Mouse (Mus musculus) stomach, embryonic 15.5 days (tissue): ENCODE data around the gene Pgpep1. TPM values are rescaled to one million over a fixed set of nuclear protein-coding genes. Genes with fewer than 3 reads are reported as not detected.
A peak's percentile ranks its signal among the peaks of the same experiment; 100 is the strongest.

Source experiments
- ATAC-seq: fragments of 200-750 bp; cut with Nextera tagmentation; 2 replicates; pipeline ENCODE4 v1.8.0; 2017; ENCODE audit warnings: low read depth, moderate number of reproducible peaks, moderate TSS enrichment; ENCODE audit not compliant: insufficient read depth, low FRiP score
- H3K27ac ChIP-seq: fragments of 300-500 bp; sonication (generic); 2 replicates; pipeline ENCODE4 v1.5.1; 2015; ENCODE audit warnings: mild to moderate bottlenecking, inconsistent platforms
- H3K27me3 ChIP-seq: fragments of 300-500 bp; sonication (generic); replicated peaks from 2 replicates; pipeline ENCODE4 v1.6.1; 2015; ENCODE audit warnings: inconsistent platforms
- H3K36me3 ChIP-seq: fragments of 300-500 bp; sonication (generic); 2 replicates; pipeline ENCODE4 v1.6.1; 2015; ENCODE audit warnings: inconsistent platforms
- H3K4me1 ChIP-seq: fragments of 300-500 bp; sonication (generic); 2 replicates; pipeline ENCODE4 v1.6.1; 2015; ENCODE audit warnings: inconsistent platforms
- H3K4me2 ChIP-seq: fragments of 300-500 bp; sonication (generic); 2 replicates; pipeline ENCODE4 v1.6.1; 2015; ENCODE audit warnings: mild to moderate bottlenecking, inconsistent platforms
- H3K4me3 ChIP-seq: fragments of 300-500 bp; sonication (generic); replicated peaks from 2 replicates; pipeline ENCODE4 v1.5.1; 2015; ENCODE audit warnings: inconsistent platforms
- H3K9ac ChIP-seq: fragments of 300-500 bp; sonication (generic); 2 replicates; pipeline ENCODE4 v1.6.1; 2015; ENCODE audit warnings: inconsistent platforms
- H3K9me3 ChIP-seq: fragments of 300-500 bp; sonication (generic); 2 replicates; pipeline ENCODE4 v1.6.1; 2016; ENCODE audit warnings: inconsistent platforms
- WGBS: fragments of 180-500 bp; shearing (Covaris S2); methylation state at CpG from one replicate; pipeline ENCODE4 v1.1.7; 2015; 5-methylcytosine and 5-hydroxymethylcytosine counted together
- polyA plus RNA-seq: library from polyadenylated mRNA; unstranded; fragments of >200 nt; fragmentation: Nextera tagmentation; extraction: Ambion mirVana; gene quantifications from 2 replicates; pipeline ENCODE4 v1.2.1, GENCODE M21; 2015

Gene Pgpep1
- polyA plus RNA-seq, 1 experiment from 2014 or later = 49.9 TPM

DNA sequence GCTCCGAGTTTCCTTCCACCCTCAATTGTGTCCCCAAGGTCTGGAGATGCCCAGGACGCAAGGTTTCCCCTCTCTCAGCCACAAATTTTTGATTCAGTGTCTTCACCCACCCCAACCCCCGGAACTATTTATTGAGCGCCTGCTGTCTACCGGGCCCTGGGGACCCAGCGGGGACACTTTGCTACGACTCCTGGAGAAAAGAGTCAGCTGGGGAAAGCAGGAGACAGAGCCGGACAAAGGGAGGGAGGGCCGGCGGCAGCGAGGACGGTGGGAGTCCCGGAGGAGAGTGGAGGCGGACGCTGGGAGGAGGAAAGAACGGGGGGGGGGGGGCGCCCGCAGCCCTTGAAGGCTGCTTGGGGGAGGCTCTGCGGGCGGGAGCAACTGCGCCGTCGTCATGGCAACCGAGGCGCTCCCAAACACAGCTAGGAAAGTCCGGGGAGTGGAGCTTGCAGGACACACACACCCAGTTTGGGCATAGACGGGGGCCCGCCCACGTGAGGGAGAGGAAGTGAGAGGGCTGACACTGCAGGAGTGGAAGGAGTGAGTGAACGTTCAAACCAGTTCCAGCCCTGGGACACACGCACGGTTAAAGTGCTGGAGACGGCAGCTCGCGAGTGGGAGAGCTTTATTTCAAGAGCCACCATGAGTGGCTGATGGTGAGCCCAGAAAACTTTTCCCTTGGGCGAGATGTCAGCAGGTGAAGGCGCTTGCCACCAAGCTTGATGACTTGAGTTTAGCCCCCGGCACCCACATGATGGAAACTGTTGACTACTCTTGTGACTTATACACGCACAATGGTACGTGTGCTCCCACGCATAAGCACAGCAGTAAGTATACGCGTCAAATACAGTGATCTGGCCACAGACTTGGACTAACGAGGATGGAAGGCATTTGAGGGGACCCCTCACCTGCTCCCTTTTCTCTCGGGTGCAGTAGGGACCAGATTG is 50.1 kb downstream of the Pgpep1 start:
- peak overlapping the region; percentile 99 for H3K27ac ChIP-seq
- peaks cover 46% of the 10 kb centered on the region for H3K4me1 ChIP-seq
- under 1% methylated on average over 43 of the region's 45 CpGs for WGBS
- H3K9ac ChIP-seq = peak overlapping the region; percentile 12
- no peaks in the 10 kb centered on the region for H3K36me3 ChIP-seq
- peak overlapping the region; percentile 97 for H3K4me2 ChIP-seq
- H3K4me3 ChIP-seq = peak overlapping the region; percentile 52
- H3K9me3 ChIP-seq = no peaks in the 10 kb centered on the region
- peak; percentile 74 for ATAC-seq
- H3K27me3 ChIP-seq = no peaks in the 10 kb centered on the region

DNA sequence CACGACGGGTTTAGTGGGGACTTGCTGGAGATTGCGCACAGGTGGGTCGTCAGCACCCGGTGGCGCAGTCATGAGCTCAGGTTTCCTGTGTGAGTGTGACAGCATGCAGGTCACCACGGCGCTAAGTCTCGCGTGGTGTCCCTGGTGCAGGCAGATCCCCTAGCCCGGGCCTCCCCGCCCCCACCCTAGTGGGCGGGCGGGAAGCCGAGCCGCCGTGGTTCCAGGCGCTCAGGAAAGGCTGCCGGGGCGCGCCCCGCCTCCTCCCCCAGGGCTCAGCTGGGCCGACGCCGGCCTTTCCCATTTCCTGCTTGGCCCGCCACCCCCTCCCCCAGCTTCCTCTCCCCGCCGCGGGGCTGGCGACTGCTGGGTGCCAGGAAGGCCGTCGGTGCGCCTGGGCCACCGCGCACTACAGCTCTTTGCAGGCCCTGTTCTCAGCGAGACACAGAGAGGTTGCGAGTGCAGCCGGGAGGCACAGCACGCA is 50.8 kb downstream of the Pgpep1 start:
- peaks cover 44% of the 10 kb centered on the region for H3K4me1 ChIP-seq
- ATAC-seq = peak; percentile 70
- peak overlapping the region; percentile 5 for H3K9ac ChIP-seq
- WGBS = under 1% methylated on average over 36 of the region's 39 CpGs
- no peaks in the 10 kb centered on the region for H3K27me3 ChIP-seq
- H3K27ac ChIP-seq = peak overlapping the region; percentile 99
- H3K36me3 ChIP-seq = no peaks in the 10 kb centered on the region
- peak overlapping the region; percentile 97 for H3K4me2 ChIP-seq
- H3K9me3 ChIP-seq = no peaks in the 10 kb centered on the region
- peak overlapping the region; percentile 52 for H3K4me3 ChIP-seq

DNA sequence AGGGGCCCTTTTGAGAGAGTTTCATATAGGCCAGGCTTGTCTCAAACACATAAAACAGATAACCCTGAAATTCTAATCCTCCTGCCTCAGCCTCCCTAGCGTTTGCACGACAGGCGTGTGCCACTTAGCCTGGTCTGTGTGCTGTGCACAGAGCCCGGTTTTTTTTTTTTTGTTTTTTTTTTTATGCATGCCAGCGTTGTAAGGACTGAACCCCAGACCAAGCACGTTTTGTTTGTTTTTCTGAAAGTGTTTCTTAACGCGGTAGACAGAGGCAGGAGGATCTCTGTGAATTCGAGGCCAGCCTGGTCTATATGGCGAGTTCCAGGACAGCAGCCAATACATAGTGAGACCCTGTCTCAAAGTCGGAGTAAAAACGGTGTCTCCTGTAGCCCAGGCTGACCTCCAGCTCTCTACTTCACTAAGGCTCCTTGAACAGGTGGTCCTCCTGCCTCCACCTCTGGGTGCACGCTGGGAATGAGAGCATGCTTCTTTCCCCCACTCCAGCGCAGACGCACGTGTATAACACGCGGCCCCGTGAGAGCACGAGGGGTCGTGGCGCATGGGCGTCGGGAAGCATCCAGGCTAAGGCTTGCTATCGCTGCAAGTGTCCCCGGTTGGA is 51.3 kb downstream of the Pgpep1 start, which contains the start of gene Ssbp4:
Gene Ssbp4 (minus strand): TSS at position 124 of the 619 bp plus-strand sequence.
- Histone ChIP-seq H3K9me3 (no peaks in the 10 kb centered on the region), H3K4me1 (peaks cover 42% of the 10 kb centered on the region), H3K27me3 (no peaks in the 10 kb centered on the region), H3K36me3 (no peaks in the 10 kb centered on the region), H3K9ac (peak within 1 kb of the TSS; percentile 96), H3K27ac (peak within 1 kb of the TSS; percentile 99), H3K4me3 (peak within 1 kb of the TSS; percentile 81), H3K4me2 (peak within 1 kb of the TSS; percentile 97)
- WGBS = 6% methylated on average over 26 of the region's 26 CpGs
- no peak for ATAC-seq

DNA sequence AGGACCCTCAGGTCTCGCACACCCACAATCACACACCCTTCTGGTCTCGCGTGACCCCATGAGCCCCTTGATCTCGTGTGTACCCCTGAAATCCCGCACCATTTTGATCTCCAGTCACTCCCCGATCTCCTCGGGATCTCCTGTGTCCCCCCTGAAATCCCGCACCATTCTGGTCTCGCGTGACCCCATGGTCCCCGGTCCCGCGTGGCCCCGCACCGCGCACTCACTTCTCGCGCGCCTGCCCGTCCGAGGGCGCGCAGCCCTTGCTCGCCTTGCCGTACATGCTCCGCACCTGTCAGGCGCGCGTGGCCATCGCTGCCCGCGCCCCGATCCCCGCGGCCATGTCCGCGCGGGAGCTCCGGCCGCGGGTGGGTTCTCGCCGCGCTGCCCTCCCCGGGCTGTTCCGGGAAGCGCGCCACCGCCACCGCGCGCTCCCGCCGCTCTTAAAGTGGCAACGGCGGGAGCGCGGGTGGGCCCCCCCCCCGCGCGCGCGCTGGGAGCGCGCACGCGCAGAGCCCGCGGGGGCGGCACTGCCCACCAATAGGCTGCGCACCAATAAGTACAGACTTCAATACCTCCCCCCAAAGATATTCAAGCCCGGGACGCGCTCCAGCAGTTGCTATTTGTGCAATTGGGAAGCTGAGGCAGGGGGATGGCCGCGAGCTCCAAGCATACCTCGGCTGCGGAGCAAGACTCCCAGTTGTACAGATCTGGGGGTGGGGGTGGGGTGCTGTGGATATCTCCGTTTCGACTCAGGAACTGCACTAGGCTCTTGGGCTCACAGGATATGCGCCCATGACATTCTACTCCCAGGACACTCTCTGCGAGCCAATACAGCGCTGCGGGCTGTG is 52.1 kb downstream of the Pgpep1 start:
- no peaks in the 10 kb centered on the region for H3K9me3 ChIP-seq
- H3K27ac ChIP-seq = peak overlapping the region; percentile 99
- WGBS = 1% methylated on average over 72 of the region's 84 CpGs
- peak overlapping the region; percentile 96 for H3K9ac ChIP-seq
- H3K4me1 ChIP-seq = peaks cover 38% of the 10 kb centered on the region
- peak overlapping the region; percentile 97 for H3K4me2 ChIP-seq
- no peak for ATAC-seq
- H3K36me3 ChIP-seq = no peaks in the 10 kb centered on the region
- H3K27me3 ChIP-seq = no peaks in the 10 kb centered on the region
- peak overlapping the region; percentile 81 for H3K4me3 ChIP-seq

DNA sequence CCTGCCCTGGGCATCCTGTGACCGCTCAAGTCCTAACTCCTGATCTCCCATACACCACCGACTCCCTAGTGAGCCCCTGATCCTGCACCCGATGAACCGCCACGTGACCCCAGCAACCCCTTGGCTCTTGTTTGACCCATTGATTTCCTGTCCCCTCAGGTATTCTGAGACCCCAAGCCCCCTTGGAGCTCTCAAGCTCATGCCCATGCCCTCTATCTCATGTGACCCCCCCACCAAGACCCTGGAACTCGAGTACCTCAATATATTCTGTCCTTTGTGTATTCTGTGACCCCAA is 52.6 kb downstream of the Pgpep1 start:
- ATAC-seq = no peak
- H3K4me2 ChIP-seq = peak overlapping the region; percentile 97
- WGBS = 18% methylated on average over 6 of the region's 6 CpGs
- H3K4me1 ChIP-seq = peaks cover 38% of the 10 kb centered on the region
- H3K36me3 ChIP-seq = peaks cover 3% of the 10 kb centered on the region; the same call in 1 of the 2 replicates
- H3K4me3 ChIP-seq = peak overlapping the region; percentile 81
- H3K9me3 ChIP-seq = no peaks in the 10 kb centered on the region
- H3K27me3 ChIP-seq = no peaks in the 10 kb centered on the region
- peak overlapping the region; percentile 96 for H3K9ac ChIP-seq
- H3K27ac ChIP-seq = peak overlapping the region; percentile 99; the same call in 1 of the 2 replicates

DNA sequence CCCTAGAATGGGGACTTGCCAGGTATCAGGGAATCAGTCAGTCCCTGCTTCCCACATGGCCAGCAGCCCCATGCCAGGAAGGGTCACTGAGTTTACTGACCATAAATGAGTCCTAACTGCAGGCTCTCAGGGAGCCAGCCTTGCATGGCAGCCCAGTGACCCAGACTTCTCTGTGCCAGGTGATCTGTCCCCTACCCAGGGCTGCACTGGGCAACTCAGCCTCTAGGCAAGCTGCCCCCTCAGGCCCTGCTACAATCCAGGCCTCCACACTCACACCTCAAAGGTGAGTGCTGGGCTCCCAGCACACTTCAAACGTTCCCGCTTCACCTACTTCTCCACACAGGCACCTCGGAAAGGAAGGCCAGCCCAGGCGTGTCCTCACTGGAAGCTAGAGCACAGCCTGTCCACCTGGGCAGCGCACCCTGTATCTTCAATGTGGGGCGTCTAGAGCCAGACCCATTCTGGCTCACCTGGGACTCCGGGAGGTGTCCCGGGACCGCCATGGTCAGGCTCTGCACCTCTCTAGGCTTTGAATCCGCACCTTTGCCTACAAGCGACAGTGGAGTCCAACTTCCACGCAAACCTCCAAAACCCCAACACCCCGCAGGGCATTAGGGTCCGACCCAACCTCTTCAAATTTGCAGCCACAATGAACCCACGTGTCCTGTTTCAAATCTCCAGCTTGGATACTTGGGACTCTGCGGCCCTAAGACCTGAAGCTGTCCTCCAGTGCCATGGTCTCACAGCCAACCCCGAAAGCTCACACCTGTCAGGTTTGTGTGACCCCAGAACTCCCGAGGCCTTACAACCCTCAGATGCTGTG is 53.2 kb downstream of the Pgpep1 start:
- H3K4me2 ChIP-seq = peak overlapping the region; percentile 97
- no peak overlapping the region for H3K27ac ChIP-seq
- H3K4me1 ChIP-seq = peaks cover 36% of the 10 kb centered on the region
- ATAC-seq = no peak
- H3K36me3 ChIP-seq = peaks cover 8% of the 10 kb centered on the region; the same call in 1 of the 2 replicates
- 58% methylated on average over 18 of the region's 18 CpGs for WGBS
- H3K27me3 ChIP-seq = no peaks in the 10 kb centered on the region
- H3K4me3 ChIP-seq = peak overlapping the region; percentile 81
- peak overlapping the region; percentile 18; the same call in 1 of the 2 replicates for H3K9ac ChIP-seq
- H3K9me3 ChIP-seq = no peaks in the 10 kb centered on the region

DNA sequence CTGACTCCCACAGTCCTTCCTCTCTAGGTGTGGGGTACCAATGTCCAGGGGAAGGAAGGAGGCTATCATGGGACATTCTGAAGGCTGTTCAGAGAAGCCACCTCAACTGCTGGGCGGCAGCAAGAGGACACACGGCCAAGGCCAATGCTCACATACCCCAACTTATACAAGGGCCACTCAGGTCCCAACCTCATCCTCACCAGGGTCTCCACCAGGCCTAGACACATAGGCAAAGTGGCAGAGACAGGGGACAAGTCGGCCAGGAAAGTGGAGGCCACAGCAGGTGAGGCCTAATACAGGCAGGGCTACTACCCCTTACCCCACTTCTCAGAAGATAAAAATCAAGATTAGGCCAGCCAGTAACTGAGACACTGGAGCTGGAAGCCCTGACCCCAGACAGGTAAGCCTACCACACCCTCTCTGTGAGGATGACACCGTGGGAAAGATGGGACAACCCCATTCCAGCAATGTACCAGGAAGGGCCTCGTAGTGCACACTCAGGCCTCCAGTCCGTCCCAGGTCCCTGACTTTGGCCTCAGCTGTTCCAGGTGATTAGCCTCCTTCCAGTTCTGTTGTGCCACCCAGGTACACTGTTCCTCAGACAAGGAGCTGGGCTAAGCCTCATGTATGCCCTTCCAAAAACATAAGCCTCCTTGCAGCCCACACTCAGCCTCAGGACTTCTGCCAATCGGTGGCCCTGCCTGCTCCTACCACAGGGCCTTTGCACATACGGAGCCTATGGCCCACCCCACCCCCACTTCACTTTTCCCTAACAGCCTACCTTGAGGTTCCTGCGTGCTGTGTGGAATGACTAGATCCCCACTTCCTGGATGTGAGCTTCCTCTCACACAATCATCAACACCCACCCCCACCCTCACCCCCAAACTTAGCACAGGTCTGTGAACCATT is 54.1 kb downstream of the Pgpep1 start:
- no peak for ATAC-seq
- H3K36me3 ChIP-seq = peaks cover 8% of the 10 kb centered on the region; the same call in 1 of the 2 replicates
- 85% methylated on average over 9 of the region's 9 CpGs for WGBS
- H3K4me2 ChIP-seq = peak overlapping the region; percentile 97; the same call in 1 of the 2 replicates
- no peaks in the 10 kb centered on the region for H3K9me3 ChIP-seq
- H3K9ac ChIP-seq = no peak overlapping the region
- H3K27me3 ChIP-seq = no peaks in the 10 kb centered on the region
- H3K4me3 ChIP-seq = no peak overlapping the region; the same call in 1 of the 2 replicates
- H3K4me1 ChIP-seq = peaks cover 39% of the 10 kb centered on the region
- no peak overlapping the region for H3K27ac ChIP-seq

DNA sequence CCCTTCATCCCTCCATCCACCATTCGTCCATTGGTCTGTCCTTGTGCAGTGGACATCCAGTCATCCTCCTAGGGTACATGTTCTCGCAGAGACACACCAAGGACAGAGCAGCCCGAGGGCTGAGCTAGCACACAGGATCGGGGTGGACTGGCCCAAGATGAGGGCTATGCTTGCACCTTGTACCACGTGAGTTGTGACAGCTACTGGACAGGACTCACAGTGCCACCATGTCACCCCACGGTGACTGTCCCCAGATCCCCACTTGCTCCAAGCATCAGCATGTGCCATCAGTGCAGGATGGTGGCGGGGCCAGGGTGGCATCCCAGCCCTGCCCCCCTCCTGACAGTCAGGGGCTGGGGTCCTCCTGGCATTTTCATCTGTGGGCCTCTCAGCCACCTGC is 55.6 kb downstream of the Pgpep1 start:
- no peak overlapping the region for H3K9ac ChIP-seq
- no peak overlapping the region for H3K27ac ChIP-seq
- no peaks in the 10 kb centered on the region for H3K9me3 ChIP-seq
- no peak overlapping the region for H3K4me2 ChIP-seq
- H3K36me3 ChIP-seq = peaks cover 8% of the 10 kb centered on the region; the same call in 1 of the 2 replicates
- peaks cover 44% of the 10 kb centered on the region for H3K4me1 ChIP-seq
- no peak overlapping the region for H3K4me3 ChIP-seq
- H3K27me3 ChIP-seq = no peaks in the 10 kb centered on the region
- ATAC-seq = no peak
- 80% methylated on average over 7 of the region's 7 CpGs for WGBS

DNA sequence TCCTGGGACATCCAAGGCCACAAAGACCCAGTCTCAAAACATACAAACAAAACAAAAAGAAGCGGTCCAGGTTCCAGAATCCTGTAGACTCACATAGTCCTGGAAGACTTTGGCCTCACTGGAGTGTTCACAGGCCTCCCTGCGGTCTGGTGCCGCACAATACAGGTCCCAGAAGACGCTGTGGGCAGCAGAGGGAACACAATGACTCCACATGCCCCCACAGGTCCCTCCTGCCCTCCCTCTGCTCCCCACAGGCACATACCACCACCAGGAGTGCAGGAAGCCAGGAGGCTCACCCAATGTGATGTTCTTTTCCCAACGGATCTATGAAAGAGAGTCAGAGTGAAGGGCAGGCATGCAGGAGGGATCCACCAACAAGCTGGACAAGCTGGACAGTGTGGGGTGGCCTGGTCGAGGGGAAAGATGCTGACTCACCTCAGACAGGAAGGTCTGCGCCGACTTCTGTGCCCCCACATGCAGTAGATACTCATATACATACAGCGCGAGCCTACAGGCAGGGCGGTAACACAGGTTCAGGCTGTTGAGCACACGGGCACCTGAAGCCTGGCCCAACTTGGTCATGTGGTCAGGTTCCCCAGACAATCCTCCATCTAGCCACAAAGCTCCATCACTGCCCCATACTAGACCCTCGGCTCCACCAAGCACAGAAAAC is 57.9 kb downstream of the Pgpep1 start:
- H3K27ac ChIP-seq = no peak overlapping the region
- no peaks in the 10 kb centered on the region for H3K27me3 ChIP-seq
- H3K4me1 ChIP-seq = peaks cover 47% of the 10 kb centered on the region
- 92% methylated on average over 13 of the region's 13 CpGs for WGBS
- H3K4me3 ChIP-seq = no peak overlapping the region
- H3K9me3 ChIP-seq = no peaks in the 10 kb centered on the region
- H3K4me2 ChIP-seq = no peak overlapping the region
- H3K9ac ChIP-seq = no peak overlapping the region
- peaks cover 8% of the 10 kb centered on the region; the same call in 1 of the 2 replicates for H3K36me3 ChIP-seq
- ATAC-seq = no peak

DNA sequence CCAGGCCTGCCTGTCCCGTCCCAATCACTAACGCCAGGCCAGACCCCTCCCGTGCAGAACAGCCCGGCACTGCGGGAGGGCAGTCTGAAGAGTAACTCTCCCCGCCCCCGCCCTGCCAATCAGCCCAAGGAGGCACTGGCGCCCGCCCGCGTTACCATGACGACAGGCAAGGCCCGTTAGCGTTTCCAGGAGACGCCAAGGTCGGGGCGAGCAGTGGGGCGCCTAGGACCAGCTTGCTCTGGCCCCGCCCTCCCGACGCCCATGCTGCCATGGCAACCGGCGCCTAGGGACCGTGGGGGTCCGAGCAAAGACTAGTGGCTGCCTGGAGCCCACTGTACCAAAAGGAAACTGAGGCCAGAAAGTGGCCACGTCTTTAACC is 58.9 kb downstream of the Pgpep1 start:
- H3K36me3 ChIP-seq = peaks cover 14% of the 10 kb centered on the region
- H3K4me1 ChIP-seq = peaks cover 43% of the 10 kb centered on the region
- no peak overlapping the region for H3K9ac ChIP-seq
- peak; percentile 59 for ATAC-seq
- peak overlapping the region; percentile 50 for H3K4me2 ChIP-seq
- H3K27me3 ChIP-seq = no peaks in the 10 kb centered on the region
- H3K4me3 ChIP-seq = 0 out of 2 replicates have a peak overlapping the region, but pooled peaks have one; percentile 3
- 3% methylated on average over 26 of the region's 26 CpGs for WGBS
- H3K27ac ChIP-seq = peak overlapping the region; percentile 77; the same call in 1 of the 2 replicates
- H3K9me3 ChIP-seq = no peaks in the 10 kb centered on the region
